Mouse (Mus musculus): ENCODE data around the gene Ptpn1. TPM values are rescaled to one million over a fixed set of nuclear protein-coding genes. Genes with fewer than 3 reads are reported as not detected.

The Ptpn1 gene
- polyA plus RNA-seq, 1 experiment from 2014 or later = 71.7 TPM

- H3K4me1 ChIP-seq = no peaks in the 10 kb centered on the region
- no peak for ATAC-seq (ENCODE audit: low FRiP score)
- H3K27ac ChIP-seq (replicated peaks) = no peak overlapping the region
- no peak overlapping the region for H3K9ac ChIP-seq (replicated peaks)
- WGBS = 86% methylated on average over 11 of the region's 11 CpGs
- no peaks in the 10 kb centered on the region for H3K36me3 ChIP-seq
- 0 out of 2 replicates have a peak, but pooled peaks cover 4% of the 10 kb centered on the region for H3K27me3 ChIP-seq (replicated peaks)
- H3K4me3 ChIP-seq (replicated peaks) = no peak overlapping the region
- no peaks in the 10 kb centered on the region for H3K9me3 ChIP-seq (replicated peaks)
- no peak overlapping the region for H3K4me2 ChIP-seq
These were observed 28.5 kb upstream of the Ptpn1 start for GRCm38 (mm10) chr2:167903242-167903952.

GRCm38 (mm10) chr2:167904621-167905367 is 27.1 kb upstream of the Ptpn1 start:
- Histone ChIP-seq H3K27me3 (replicated peaks) (0 out of 2 replicates have a peak, but pooled peaks cover 4% of the 10 kb centered on the region), H3K9me3 (replicated peaks) (no peaks in the 10 kb centered on the region), H3K9ac (replicated peaks) (no peak overlapping the region), H3K4me3 (replicated peaks) (no peak overlapping the region), H3K4me2 (no peak overlapping the region), H3K27ac (replicated peaks) (no peak overlapping the region), H3K4me1 (no peaks in the 10 kb centered on the region), H3K36me3 (no peaks in the 10 kb centered on the region)
- ATAC-seq (ENCODE audit: low FRiP score) = no peak
- 88% methylated on average over 12 of the region's 12 CpGs for WGBS

DNA sequence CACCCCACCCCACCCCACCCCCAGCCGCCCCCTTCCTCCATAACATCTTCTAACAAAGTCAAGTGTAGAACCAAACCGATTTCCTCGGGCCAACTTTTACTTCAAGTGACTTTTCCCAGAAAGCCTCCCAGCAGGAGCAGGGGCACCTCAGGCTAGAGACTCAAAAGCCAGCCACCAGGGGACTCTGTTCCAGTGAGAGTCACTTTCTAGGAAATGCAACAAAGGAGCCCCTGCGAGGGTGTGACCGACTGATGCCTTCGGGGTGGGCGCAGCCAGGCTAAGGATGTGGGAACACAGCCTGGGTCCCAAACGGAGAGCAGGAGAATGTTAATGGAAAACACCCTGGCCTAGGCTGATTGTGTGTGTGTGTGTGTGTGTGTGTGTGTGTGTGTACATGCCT is 26.3 kb upstream of the Ptpn1 start:
- 62% methylated on average over 8 of the region's 8 CpGs for WGBS
- H3K9ac ChIP-seq (replicated peaks) = no peak overlapping the region
- no peaks in the 10 kb centered on the region for H3K36me3 ChIP-seq
- H3K4me2 ChIP-seq = no peak overlapping the region
- H3K27me3 ChIP-seq (replicated peaks) = 0 out of 2 replicates have a peak, but pooled peaks cover 4% of the 10 kb centered on the region
- H3K27ac ChIP-seq (replicated peaks) = no peak overlapping the region
- no peaks in the 10 kb centered on the region for H3K4me1 ChIP-seq
- no peak overlapping the region for H3K4me3 ChIP-seq (replicated peaks)
- no peaks in the 10 kb centered on the region for H3K9me3 ChIP-seq (replicated peaks)
- ATAC-seq (ENCODE audit: low FRiP score) = no peak

DNA sequence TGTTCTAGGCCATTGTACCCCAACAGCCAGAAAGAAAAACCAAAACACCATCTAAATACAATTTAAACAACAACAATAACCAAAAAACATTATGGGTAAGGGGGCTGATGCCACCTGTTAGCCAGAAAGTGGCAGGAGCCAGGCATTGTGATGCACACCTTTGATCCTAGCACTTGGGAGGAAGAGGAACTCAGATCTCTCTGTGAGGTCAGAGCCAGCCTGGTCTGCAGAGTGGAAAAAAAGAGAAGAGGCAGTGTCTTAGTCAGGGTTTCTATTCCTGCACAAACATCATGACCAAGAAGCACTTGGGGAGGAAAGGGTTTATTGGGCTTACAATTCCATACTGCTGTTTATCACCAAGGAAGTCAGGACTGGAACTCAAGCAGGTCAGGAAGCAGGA is 25.1 kb upstream of the Ptpn1 start:
- Histone ChIP-seq H3K27me3 (replicated peaks) (no peaks in the 10 kb centered on the region), H3K4me2 (no peak overlapping the region), H3K36me3 (no peaks in the 10 kb centered on the region), H3K27ac (replicated peaks) (no peak overlapping the region), H3K9me3 (replicated peaks) (no peaks in the 10 kb centered on the region), H3K9ac (replicated peaks) (no peak overlapping the region), H3K4me3 (replicated peaks) (no peak overlapping the region), H3K4me1 (no peaks in the 10 kb centered on the region)
- ATAC-seq (ENCODE audit: low FRiP score) = no peak

- Histone ChIP-seq H3K9me3 (replicated peaks) (0 out of 2 replicates have a peak, but pooled peaks cover 3% of the 10 kb centered on the region), H3K4me1 (no peaks in the 10 kb centered on the region), H3K36me3 (no peaks in the 10 kb centered on the region), H3K4me2 (no peak overlapping the region), H3K27ac (replicated peaks) (no peak overlapping the region), H3K4me3 (replicated peaks) (no peak overlapping the region), H3K27me3 (replicated peaks) (no peaks in the 10 kb centered on the region), H3K9ac (replicated peaks) (no peak overlapping the region)
- WGBS = 73% methylated on average over 11 of the region's 11 CpGs
- no peak for ATAC-seq (ENCODE audit: low FRiP score)
These were observed 22.2 kb upstream of the Ptpn1 start for GRCm38 (mm10) chr2:167909531-167910177.

DNA sequence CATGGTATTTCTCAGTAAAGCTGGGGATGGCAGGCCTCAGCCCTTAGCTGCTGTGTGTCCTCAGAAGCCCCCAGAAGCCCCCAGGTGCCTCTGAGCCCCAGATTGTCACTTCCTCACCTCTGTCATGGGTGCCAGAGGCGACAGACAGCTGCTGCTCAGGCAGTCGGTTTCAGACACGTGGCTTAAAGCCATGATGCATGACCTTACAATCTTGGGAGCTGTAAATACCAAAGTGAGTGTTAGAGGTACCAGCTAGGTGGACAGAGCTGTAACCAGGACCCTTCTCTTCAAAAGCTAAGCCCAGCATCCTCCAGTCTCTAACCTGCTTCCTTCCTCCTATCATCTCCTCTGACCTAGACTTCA is 21.7 kb upstream of the Ptpn1 start:
- Histone ChIP-seq H3K27ac (replicated peaks) (no peak overlapping the region), H3K27me3 (replicated peaks) (no peaks in the 10 kb centered on the region), H3K36me3 (no peaks in the 10 kb centered on the region), H3K4me3 (replicated peaks) (no peak overlapping the region), H3K4me1 (no peaks in the 10 kb centered on the region), H3K9ac (replicated peaks) (no peak overlapping the region), H3K4me2 (no peak overlapping the region), H3K9me3 (replicated peaks) (0 out of 2 replicates have a peak, but pooled peaks cover 3% of the 10 kb centered on the region)
- 79% methylated on average over 3 of the region's 3 CpGs for WGBS
- ATAC-seq (ENCODE audit: low FRiP score) = no peak

GRCm38 (mm10) chr2:167911511-167911910 is 20.3 kb upstream of the Ptpn1 start:
- no peak for ATAC-seq (ENCODE audit: low FRiP score)

DNA sequence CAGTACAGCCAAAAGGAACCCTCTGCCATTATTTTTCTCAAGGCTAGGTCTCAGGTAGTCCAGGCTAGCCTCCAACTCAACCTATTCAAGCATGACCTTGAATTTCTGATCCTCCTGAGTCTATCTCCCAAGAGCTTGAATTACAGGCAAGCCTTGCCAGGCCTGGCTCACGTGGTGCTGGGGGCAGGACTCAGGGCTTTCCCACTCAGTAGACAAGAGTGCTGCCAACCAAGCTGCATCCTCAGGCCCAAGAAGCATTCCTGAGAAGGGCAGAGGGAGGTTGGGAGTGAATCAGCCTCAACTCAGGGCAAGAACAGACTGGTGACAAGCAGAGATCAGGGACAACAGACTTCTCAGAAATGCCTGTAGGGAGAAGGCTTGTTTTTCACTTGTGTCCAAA is 12.8 kb upstream of the Ptpn1 start:
- H3K4me3 ChIP-seq (replicated peaks) = no peak overlapping the region
- no peaks in the 10 kb centered on the region for H3K4me1 ChIP-seq
- no peaks in the 10 kb centered on the region for H3K27me3 ChIP-seq (replicated peaks)
- no peak overlapping the region for H3K27ac ChIP-seq (replicated peaks)
- ATAC-seq (ENCODE audit: low FRiP score) = no peak
- no peaks in the 10 kb centered on the region for H3K9me3 ChIP-seq (replicated peaks)
- H3K36me3 ChIP-seq = no peaks in the 10 kb centered on the region
- WGBS = 58% methylated on average over 1 of the region's 1 CpGs
- no peak overlapping the region for H3K9ac ChIP-seq (replicated peaks)
- H3K4me2 ChIP-seq = no peak overlapping the region

More at GRCm38 (mm10) chr2:167911511-167911910, 20.3 kb upstream of the Ptpn1 start:
- 0 out of 2 replicates have a peak, but pooled peaks cover 3% of the 10 kb centered on the region for H3K9me3 ChIP-seq (replicated peaks)
- H3K27me3 ChIP-seq (replicated peaks) = no peaks in the 10 kb centered on the region
- no peaks in the 10 kb centered on the region for H3K4me1 ChIP-seq
- H3K36me3 ChIP-seq = no peaks in the 10 kb centered on the region
- 97% methylated on average over 5 of the region's 5 CpGs for WGBS
- H3K27ac ChIP-seq (replicated peaks) = no peak overlapping the region
- H3K4me2 ChIP-seq = no peak overlapping the region
- no peak overlapping the region for H3K9ac ChIP-seq (replicated peaks)
- H3K4me3 ChIP-seq (replicated peaks) = no peak overlapping the region

GRCm38 (mm10) chr2:167920041-167920440 is 11.8 kb upstream of the Ptpn1 start:
- H3K4me1 ChIP-seq = peaks cover 6% of the 10 kb centered on the region
- no peaks in the 10 kb centered on the region for H3K36me3 ChIP-seq
- no peak overlapping the region for H3K9ac ChIP-seq (replicated peaks)
- H3K4me3 ChIP-seq (replicated peaks) = no peak overlapping the region
- H3K27ac ChIP-seq (replicated peaks) = no peak overlapping the region
- no peaks in the 10 kb centered on the region for H3K9me3 ChIP-seq (replicated peaks)
- H3K4me2 ChIP-seq = no peak overlapping the region
- H3K27me3 ChIP-seq (replicated peaks) = no peaks in the 10 kb centered on the region
- 71% methylated on average over 11 of the region's 11 CpGs for WGBS
- ATAC-seq (ENCODE audit: low FRiP score) = no peak

GRCm38 (mm10) chr2:167920960-167921495 is 10.8 kb upstream of the Ptpn1 start:
- no peaks in the 10 kb centered on the region for H3K27me3 ChIP-seq (replicated peaks)
- no peaks in the 10 kb centered on the region for H3K36me3 ChIP-seq
- H3K4me2 ChIP-seq = no peak overlapping the region
- H3K27ac ChIP-seq (replicated peaks) = no peak overlapping the region
- no peaks in the 10 kb centered on the region for H3K9me3 ChIP-seq (replicated peaks)
- ATAC-seq (ENCODE audit: low FRiP score) = no peak
- H3K9ac ChIP-seq (replicated peaks) = no peak overlapping the region
- H3K4me1 ChIP-seq = peaks cover 11% of the 10 kb centered on the region
- no peak overlapping the region for H3K4me3 ChIP-seq (replicated peaks)
- WGBS = 93% methylated on average over 9 of the region's 9 CpGs

DNA sequence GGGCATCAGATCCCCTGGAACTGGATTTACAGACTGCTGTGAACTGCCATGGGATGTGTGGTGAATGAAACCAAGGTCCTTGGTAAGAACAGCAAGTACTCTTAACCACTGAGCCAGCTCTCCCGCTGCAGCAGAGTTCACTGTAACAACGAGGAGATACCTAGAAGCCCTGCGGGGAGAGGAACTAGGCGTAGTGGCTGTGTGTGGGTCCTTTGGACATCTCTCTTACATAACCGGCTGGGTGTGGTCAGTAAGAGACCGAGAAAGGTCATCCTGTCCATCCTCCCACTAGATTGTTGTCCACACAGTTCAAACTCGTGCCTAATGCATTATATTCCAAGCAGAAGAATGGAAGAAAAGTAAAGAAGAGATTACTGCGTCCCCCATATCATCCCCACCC is 10.0 kb upstream of the Ptpn1 start:
- WGBS = 88% methylated on average over 8 of the region's 8 CpGs
- H3K4me2 ChIP-seq = no peak overlapping the region
- H3K4me1 ChIP-seq = peaks cover 11% of the 10 kb centered on the region
- no peak for ATAC-seq (ENCODE audit: low FRiP score)
- H3K9ac ChIP-seq (replicated peaks) = no peak overlapping the region
- no peaks in the 10 kb centered on the region for H3K36me3 ChIP-seq
- no peak overlapping the region for H3K4me3 ChIP-seq (replicated peaks)
- H3K27me3 ChIP-seq (replicated peaks) = no peaks in the 10 kb centered on the region
- H3K27ac ChIP-seq (replicated peaks) = no peak overlapping the region
- no peaks in the 10 kb centered on the region for H3K9me3 ChIP-seq (replicated peaks)

Data from neural tube, embryonic 15.5 days (tissue).